Mouse (Mus musculus): ENCODE results near the gene Gm20388.

GRCm38 (mm10) chr8:121084210-121084951, 1173.7 kb downstream of the Gm20388 start, which contains the start of gene Foxf1:
- TF ChIP-seq CTCF (IDR thresholded peaks at IDR 0.05; ENCODE audit: control insufficient read depth, insufficient read depth, low read length) = no peak
- no peak for TF ChIP-seq POLR2A (IDR thresholded peaks at IDR 0.05; ENCODE audit: borderline replicate concordance, control insufficient read depth, low read depth, low read length)

Measured in bone marrow, adult 2 months (tissue).